Mouse (Mus musculus): Measurements from ENCODE around the gene Cdk2ap1.
"Not testable (repeated sequence)": the region's sequence is repeated elsewhere in the genome, so short reads cannot be mapped to it uniquely, and the experiment has no call there.

Cdk2ap1 gene

DNA sequence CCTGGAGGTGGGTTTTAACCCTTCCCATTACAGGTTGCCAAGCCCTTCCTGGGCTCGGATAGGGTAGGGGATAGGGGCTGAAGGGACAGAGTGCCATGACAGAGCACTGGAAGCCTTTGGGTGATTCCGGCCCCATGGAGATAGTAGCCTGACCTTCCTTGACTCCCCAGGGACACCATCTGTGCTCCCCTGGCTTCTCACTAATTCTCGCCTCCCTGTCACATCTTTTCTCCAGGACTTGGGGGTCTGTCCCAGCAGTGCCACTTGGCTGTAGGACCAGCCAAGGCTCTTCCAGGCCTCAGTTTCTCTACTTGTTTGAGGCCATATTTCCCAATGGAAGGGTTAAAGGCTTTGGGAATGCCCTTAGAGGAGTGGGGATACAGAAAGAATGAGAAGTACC is 11.3 kb downstream of the Cdk2ap1 start:
- DNase-seq (ENCODE audit: low read depth, low spot score): no peak

DNA sequence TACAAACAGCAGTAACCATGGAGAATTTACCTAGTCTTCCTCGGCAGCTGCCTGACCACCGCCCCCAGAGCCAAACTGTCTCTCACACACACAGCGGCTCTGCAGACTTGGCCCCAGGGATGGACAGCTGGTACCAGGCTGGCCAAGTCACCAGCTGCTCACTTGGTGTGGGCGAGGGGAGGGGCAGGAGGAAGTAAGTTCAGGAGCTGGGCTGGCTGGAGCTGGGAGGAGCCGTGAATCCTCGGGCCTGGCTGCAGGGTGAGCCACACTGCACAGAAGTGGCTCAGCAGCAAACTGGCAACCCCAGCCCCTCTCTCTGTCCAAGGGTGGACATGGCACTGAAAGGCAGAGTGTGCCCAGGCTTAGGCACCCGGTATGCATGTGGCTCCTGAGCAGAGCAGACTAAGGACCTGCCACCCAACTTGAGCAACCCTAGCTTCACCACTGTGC is 11.7 kb downstream of the Cdk2ap1 start:
- peak; percentile 51 for DNase-seq (ENCODE audit: low read depth, low spot score)

DNA sequence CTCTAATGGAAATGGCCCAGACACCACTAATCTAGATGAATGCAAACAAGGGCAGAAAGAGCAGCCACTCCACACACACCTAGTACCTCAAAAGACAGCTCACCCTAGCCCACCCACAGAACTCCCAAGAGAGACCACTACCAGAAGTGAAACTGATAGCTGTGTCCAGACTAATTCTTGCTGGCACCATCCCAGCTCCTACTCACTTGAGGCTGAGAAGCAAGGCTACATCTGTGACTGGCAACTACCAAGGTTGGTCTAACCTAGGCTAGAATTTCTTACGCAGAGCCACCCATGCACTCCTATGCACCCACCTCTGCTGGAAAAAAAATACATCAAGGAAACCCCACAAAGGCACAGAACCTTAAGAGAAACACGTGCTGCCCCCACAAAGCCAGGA is 12.5 kb downstream of the Cdk2ap1 start:
- DNase-seq (ENCODE audit: low read depth, low spot score): no peak

DNA sequence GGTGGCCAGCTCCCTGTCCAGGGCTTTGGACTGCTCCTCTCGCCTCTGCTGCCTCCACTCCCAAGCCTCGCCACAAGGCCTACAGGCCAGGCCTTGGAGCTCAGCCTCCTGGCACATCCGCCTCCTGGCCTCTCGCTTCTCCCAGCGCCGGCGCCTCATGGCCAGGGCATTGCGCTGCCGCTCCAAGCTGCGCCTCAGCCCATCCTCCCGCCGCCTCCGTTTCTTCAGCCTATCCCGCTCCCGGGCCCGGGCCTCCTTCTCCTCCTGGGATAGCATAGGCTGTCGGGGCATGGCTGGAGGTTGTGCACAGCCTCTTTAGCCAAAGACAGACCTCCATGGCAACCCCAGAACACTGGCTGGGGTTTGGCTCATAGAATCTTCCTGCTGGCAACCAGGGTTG is 13.7 kb downstream of the Cdk2ap1 start:
- no peak for DNase-seq (ENCODE audit: low read depth, low spot score)

DNA sequence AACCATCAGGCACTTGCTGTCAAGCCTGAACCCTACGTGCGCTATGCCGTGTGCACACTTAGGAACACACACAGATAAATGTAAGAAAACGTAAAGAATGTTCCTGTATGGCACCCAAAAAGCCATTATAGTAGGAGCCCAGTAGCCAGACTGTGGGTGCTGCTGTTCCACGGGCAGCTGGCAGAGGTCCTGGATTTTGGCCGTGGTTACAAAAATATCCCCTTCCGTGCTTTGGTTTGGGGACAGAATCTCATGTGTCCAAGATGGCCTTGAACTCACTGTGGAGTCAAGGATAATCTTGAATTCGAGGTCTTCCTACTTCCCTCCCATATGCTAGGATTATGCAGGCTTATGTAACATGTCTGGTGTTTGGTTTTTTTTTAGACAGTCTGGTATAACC is 20.0 kb downstream of the Cdk2ap1 start:
- no peak for DNase-seq (ENCODE audit: low read depth, low spot score)

DNA sequence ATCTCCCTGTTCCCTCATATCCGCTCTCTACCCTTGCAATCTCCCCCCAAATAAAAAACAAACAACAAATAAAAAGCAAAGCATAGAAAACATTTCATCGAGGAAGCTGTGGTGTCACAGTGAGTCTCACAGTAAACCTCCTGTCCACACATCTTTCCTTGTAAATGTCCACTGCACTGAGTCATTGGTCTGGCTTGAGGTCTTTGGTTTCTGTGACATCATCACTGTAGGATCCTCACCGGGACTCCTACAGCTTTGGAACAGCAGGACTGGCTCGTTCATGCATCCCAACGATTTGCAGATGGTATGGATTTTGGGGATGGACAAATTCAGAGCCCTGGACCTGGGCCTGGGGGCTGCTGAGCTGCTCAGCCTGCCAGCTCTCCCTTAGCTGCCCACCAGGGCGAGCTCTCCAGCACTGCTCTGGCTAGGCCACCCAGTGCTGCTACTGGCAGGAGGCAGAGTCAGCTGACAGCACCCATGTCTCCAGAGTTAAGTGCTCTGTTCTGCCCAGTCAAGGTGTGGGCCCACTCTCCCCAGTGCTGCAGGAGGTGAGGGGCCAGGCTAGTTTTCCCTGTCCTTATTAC is 21.0 kb downstream of the Cdk2ap1 start:
- not testable (repeated sequence) for DNase-seq (ENCODE audit: low read depth, low spot score)

DNA sequence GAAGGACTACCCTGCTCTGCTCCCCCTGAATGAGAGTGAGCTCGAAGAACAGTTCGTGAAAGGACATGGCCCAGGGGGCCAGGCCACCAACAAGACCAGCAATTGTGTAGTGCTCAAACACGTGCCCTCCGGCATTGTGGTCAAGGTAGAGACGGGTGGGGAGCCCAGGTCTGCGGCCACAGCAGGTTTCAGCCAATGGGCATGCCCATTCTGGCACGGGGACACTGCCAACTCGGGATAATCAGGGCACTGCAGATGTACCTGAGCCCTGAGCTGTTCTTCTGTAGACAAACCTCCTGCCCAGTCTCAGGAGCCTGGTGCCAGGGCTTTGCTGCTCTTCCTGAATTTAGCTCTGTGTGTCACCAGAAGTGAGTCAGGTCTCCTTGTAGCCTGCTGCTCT is 24.1 kb downstream of the Cdk2ap1 start:
- no peak for DNase-seq (ENCODE audit: low read depth, low spot score)

DNA sequence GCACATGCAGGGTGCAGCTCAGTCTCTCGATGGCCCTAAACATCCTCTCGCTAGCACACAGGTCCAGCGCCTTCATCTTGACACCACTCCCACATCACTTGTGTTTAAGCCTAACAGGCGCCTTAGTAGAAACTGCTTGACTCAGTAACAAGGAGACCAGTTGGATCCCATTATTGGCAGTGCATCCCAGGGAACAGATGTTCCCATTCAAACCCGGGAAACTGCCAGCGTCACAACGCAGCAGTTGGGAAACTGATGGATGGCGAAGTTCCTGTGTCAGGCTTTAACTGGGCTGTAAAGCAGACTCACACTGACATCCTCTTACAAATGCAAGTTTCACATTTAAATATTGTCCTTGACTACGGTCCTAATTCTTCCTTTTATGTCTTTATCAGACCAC is 25.0 kb downstream of the Cdk2ap1 start:
- no peak for DNase-seq (ENCODE audit: low read depth, low spot score)

DNA sequence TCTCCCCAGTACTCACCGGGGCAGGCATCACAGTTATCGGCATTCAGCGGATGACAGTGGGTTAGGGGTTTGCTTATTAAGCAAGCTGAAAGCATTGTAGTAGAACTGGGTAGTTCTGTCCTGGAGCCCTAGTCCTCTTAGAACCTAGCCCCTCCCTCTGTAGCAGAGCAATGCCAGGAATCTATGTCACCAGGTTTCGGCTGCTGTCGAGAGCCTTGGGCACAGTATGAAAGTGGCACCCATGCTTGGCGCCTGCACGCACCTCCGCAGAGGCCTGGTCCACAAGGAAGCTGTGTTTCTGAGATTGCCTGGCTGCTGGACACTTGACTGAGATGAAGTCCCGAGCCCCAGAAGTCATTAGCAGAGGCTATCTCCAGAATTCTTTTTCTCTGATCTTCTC is 25.8 kb downstream of the Cdk2ap1 start:
- DNase-seq (ENCODE audit: low read depth, low spot score): no peak

DNA sequence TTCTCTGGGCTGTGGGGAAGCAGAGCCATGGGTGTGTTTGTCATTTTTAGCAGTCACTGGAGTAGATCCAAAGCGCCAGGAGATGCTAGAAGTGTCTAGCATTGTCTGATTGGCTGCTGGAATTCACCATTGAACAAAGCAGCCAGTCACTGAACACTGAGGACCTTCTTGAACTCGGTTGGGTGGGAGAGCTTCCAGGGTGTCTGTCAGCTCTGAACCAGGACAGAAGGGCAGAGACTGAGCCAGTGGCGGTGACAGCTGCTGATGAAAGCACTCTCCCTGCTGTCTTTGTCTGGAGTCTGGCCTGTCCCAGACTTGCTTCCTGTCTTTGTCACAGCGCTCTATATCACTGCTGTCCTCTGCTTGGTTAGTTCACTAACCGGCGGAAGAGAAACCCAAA is 28.5 kb downstream of the Cdk2ap1 start:
- no peak for DNase-seq (ENCODE audit: low read depth, low spot score)

DNA sequence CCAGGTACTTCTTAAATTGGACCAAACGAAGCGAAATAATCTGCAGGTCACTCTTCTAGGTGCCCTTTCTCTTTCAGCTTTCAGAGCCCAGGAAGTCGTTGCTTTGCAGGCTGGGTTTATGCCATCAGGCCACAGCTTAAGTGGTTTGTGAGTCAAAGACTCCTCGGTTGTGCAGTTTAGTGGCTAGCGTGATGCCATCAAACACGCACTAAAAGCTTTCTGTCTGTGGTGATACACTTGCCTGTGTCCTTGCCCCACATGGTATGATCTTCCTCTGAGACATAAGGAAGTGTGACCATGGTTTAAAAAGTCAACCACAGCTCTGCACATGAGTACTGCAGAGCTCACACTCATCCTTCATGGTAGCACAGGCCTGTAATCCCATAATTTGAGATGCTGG is 32.8 kb downstream of the Cdk2ap1 start:
- no peak for DNase-seq (ENCODE audit: low read depth, low spot score)

DNA sequence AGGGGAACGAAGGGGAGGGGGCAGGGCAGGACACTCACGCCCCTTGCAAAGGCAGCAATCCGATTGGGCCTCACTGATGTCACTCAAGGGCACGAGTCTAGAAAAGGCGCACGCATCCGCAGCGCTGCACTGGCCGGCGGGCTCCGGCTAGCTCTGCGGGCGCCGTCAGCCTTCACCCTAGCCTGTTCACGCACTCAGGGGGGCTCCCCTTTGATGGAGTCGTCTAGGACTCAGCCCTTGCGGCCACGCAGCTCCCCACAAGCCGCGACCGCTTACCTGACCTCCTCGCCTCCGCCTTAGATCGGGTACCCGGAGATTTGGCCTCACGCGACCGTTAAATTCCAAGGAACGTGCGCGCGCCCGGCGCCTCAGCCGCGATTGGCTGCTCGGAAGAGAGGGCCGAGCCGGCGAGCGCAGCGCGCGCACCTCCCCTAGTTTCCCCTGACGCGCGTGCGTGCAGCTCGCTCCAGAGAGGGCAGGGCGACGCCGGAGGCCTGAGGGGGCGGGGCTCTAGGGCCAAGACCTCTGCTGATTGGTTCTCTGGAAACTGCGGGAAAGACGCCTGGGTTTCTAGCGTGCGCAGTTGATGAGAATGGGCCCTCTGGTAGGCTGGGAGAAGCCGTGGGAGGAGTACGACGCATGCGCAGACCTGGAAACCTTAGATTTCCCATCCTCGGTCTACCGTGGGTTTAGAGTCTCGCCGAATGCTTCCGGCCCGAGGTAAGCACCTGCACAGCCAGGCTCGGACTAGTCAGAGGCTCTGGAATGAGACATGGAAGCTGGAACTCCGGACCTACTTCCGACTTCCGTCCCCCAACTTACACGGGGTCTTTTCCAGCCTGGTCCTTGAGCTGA is 35.1 kb downstream of the Cdk2ap1 start, which contains the start of the genes Mphosph9 and 2810006K23Rik:
Gene Mphosph9 (minus strand): TSS at position 463 of the 855 bp plus-strand sequence.
Gene 2810006K23Rik (plus strand): TSS at position 580 of the 855 bp plus-strand sequence.
- DNase-seq (ENCODE audit: low read depth, low spot score): peak; percentile 100

DNA sequence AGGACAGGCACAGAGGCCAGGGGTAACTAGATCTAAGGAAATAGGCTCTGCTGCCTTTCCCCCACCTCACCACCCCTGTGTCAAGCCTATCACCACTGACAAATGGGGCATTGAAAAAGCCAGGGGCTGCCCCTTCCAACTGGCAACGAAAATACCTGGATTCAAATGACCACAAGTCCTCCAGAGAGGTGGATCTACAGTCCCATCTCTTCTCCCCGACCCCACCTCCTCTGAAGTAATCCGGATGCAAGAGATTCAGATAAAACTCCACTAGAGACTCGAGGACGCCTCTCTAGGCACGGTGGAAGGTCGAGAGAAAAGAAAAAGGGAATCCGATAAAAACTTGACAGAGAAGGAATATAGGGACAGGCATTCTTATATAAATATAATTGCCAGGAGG is 36.1 kb downstream of the Cdk2ap1 start:
- DNase-seq (ENCODE audit: low read depth, low spot score): no peak

DNA sequence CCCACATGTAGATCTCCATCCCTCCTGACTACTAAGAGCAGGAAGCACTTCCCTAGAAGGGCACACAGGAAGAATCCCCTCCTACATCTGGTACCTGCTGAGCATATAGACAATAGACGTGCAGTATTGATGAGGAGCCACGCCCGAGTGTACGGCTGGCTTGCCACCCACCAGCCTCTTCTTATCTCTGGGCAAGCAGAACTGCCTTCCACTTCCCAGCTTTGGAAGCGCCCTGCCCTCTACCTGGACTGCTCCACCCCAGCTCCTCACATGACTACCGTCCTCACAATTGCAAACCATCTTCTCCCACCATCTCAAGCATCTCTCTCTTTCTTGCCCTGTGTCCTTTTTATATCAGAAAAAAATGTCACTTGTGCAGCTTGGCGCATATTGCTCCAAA is 45.2 kb downstream of the Cdk2ap1 start:
- no peak for DNase-seq (ENCODE audit: low read depth, low spot score)

DNA sequence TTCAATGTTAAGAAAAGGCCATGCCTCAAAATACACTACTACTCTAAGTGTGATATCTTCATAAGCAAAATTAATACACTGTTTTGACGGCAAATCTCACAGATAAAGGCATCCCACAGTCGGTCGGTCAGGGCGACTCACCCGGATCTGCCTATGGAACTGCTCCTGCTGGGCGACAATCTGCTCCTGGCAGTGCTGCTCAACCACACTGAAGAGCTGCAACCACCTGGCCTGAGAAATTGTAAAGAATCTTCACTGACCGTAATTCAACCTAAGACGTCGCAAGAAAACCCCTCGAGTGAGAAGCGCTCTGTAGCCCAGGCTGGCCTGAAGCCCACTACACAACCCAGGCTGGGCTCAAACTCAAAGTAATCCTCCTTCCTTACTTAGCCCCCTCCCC is 46.9 kb downstream of the Cdk2ap1 start:
- no peak for DNase-seq (ENCODE audit: low read depth, low spot score)

DNA sequence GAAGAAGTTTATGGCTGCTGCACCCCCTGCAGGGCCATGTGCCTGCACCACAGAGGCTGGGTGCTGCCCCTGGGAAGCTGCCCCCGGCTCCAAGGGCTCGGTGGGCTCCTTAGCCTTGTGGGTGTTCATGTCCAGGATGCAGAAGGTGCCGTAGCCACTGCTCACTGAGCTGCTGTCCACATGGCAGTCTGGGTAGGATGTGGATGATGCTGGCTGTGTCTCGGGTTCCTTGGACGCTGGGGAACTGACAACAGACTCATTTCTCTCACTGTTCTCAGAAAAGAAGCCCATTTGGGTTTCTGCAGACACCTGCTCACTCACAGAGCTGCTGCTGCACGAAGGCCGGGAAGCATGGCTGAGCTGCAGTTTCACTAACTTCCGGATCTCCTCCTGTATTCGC is 47.4 kb downstream of the Cdk2ap1 start:
- DNase-seq (ENCODE audit: low read depth, low spot score): no peak

DNA sequence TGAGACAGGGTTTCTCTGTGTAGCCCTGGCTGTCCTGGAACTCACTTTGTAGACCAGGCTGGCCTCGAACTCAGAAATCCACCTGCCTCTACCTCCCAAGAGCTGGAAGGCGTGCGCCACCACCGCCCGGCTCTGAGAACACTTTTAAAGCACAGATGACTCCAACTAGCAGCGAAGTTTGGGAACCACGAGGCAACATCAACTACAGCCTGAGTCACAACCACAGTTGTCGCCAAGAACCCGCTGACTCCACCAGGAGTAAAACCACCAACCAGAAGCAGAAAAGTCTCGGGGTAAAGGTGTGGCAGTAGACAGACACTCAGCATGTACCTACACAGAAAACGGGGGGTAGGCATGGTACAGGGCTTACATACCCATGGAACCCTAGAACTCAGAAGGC is 52.8 kb downstream of the Cdk2ap1 start:
- DNase-seq (ENCODE audit: low read depth, low spot score): no peak

DNA sequence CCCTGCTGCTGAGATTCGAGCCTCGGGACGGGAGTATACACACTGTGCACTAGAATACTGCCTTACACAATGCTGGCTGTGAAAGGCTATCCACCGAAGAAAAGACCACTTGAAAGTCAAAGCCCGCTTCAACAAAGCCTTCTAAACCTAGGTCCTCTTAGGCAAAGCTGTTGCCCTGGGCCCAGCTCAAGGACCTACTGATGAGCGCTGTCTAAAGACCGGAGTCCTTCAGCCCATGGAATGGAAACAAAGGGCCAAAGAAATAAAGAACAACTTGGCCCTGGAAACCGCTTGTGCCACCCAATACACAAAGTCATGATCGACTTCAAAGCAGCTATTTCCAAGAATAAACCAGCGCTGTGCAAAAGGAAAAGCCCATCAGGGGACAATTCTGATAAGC is 53.7 kb downstream of the Cdk2ap1 start:
- no peak for DNase-seq (ENCODE audit: low read depth, low spot score)

DNA sequence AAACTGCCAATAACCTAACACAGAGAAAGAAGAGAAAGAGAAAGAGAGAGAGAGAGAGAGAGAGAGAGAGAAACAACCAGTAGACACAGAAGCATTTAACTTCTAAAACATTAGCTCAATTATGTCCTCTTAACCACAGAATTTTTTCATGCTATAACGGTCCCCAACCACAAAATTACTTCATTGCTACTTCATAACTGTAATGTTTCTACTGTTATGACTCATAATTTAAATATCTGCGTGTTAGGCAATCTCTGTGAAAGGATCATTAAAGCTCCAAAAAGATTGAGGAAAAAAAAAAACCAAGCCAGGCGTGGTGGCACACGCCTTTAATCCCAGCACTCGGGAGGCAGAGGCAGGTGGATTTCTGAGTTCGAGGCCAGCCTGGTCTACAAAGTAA is 60.0 kb downstream of the Cdk2ap1 start:
- not testable (repeated sequence) for DNase-seq (ENCODE audit: low read depth, low spot score)

DNA sequence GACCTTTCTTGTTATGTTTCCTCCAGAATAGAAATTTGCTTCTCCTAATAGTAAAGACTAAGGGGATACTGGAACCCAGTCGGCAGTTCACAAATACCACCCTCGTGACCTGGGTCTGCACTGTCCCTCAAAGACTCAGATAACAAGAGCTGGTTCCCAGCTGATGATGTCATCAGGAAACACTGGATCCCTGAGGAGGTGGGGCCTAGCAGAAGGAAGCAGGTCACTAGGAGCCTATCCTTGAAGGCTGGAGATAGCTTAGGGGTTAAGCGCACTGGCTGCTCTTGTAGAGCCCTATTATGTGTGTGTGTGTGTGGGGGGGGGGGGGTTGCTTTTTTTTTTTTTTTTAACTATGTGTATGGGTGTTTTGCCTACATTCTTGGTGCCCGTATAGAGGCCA is 62.8 kb downstream of the Cdk2ap1 start:
- no peak for DNase-seq (ENCODE audit: low read depth, low spot score)

DNA sequence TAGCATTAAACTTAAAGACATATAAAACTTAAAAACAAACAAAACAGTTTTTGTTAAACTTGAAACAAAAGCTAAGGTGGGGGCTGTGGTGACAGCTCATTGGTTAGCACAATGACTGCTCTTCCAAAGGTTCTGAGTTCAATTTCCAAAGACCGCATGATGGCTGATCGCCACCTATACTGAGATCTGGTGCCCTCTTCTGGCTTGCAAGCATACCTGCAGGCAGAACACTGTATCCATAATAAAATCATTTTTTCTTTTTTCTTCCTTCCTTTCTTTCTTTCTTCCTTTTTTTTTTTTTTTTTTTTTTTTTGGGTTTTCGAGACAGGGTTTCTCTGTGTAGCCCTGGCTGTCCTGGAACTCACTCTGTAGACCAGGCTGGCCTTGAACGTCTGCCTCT is 63.6 kb downstream of the Cdk2ap1 start:
- peak; percentile 27 for DNase-seq (ENCODE audit: low read depth, low spot score)

DNA sequence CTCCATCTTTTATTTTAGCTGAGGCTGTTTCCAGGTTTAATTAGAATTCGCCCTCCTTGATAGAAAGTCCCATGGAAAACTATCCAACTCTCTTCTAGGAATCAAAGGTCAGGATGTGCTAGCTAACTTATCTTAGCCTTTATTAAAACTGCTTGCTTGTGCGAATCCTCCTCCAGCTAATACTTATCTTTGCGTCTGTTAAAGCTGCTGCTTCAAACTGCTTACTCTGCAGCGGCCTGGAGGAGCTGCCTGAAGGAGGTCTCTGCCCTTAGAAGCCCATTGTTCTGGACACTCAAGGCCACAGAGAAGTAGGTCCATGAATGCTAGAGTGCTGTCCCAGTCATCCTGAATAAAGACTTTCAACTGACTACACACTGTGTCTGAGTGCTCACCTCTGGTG is 66.4 kb downstream of the Cdk2ap1 start:
- DNase-seq (ENCODE audit: low read depth, low spot score): no peak

Measured in forelimb bud, embryonic 11.5 days (tissue).